Mouse (Mus musculus) A20 (cell line): Measurements from ENCODE around the gene Hmcn2.

Experiments used
- DNase-seq: peaks from one replicate; pipeline ENCODE4 v3.0.0-alpha.2; 2011; ENCODE audit warnings: low read depth, low spot score

Gene Hmcn2

DNA sequence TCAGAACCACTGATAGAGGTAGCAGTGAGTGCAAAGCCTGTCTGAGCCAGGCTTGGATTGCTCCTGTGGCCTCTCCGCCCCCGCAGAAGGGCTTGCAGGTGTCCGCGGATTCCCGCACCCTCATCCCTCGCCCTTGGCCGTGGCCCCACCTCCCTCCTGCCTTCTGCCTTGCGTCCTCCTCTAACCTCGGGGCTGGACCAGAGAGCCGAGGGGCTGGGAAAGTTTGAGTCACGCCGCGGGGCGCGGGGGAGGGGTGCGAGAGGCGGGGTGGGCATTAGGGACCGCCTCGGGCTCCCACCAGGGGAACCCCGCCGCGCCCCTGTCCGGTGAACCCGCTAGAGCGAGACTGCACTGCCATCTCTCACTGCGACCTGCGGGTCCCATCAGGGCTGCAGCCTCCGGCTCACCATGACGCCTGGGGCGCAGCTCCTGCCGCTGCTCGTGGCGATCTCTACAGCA lies at the start of gene Hmcn2:
TSS of gene Hmcn2 (plus strand) at position 409 of the 459 bp plus-strand sequence.
- DNase-seq: no peak

DNA sequence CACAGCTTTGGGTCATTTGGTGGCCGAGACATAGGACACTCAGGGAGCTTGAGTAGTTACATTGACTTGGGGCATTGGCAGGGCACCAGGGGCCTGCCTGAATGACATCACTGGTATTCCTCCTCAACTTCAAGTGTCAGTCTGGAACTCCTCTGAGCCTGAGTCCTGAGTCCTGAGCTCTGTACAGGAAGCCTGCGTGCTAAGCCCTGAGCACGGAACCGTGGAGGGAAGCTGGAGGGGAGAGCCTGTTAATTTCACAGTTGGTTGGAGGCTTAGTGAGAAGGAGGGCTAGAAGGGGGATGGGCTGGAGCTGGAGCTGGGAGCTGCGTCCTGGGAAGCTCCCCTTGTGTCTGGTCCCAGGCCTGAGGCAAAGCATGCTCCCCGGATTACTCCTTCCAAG lies 46.8 kb upstream of the Hmcn2 start:
- DNase-seq: no peak

DNA sequence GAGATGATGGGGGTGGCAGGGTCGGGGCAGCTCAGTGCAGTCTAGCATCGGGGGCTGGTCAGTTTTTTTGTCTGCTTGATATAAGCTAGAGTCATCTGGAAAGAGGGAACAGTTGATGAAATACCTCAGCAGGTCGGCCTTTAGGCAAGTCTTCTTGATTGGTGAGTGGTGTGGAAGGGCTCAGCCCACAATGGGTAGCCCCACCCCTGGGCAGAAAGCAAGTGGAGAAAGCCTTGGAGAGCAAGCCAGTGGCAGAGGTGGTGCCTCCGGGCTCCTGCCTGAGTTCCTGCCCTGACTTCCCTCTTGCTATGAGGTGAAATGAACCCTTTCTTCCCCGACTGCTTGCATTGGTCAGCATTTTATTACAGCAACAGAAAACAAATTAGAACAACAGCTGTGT lies 45.6 kb upstream of the Hmcn2 start:
- DNase-seq: no peak

DNA sequence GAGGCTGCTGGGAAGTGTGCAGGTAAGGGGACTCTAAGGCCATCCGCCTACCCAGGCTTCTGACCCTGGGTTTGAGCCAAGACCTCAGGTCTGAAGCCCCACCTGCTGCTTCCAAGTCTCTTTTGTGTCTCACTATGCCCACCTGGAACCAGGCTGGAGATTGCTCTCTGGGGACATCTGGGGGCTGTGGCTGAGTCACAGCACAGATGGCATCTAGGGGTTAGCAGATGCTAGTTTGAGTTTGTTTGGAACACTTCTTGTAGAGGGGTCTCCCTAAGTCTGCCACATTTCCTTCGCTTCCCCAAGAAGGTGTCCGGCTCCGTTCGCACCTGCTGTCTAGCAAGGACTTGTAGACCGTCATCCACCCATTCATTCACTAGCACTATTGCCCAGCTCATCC lies 45.0 kb upstream of the Hmcn2 start:
- no peak for DNase-seq

DNA sequence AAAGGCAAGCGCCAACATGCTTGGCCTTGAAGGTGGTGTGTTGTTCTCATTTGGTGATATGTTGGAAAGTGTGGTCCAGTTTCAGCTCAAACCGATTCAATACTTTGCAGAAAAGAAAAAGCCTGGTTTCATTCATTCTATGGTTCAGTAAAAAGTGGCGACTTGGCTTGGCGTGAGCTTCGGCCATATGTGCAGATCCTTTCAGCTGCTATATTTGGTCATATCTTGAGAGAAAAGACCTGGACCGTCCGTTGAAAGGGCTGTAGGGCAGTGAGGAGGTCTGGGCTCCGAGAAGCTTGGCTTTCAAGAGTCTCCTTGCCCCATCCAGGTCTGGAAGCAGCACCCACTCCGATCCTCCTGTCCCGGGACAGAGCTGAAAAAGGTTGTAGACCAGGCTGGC lies 44.4 kb upstream of the Hmcn2 start:
- DNase-seq: no peak

DNA sequence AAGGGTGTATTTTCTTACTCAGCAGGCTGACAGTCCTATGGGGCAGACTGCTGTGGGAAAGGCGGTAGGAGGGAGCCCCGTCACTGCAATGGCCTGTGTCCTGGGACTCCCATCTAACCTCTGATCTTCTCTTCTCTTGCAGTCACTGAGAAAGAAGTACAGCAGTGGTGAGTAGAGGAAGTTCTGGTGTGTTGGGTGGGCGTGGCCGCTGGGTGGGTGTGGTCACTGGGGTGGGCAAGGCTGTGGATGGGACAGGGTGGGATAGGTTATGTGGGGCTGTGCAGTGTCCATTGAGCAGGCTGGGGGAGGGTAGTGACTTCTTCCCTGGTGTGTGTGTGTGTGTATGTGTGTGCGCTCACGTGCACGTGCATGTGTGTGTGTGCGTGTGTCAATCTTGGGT lies 43.7 kb upstream of the Hmcn2 start:
- peak; percentile 19 for DNase-seq

DNA sequence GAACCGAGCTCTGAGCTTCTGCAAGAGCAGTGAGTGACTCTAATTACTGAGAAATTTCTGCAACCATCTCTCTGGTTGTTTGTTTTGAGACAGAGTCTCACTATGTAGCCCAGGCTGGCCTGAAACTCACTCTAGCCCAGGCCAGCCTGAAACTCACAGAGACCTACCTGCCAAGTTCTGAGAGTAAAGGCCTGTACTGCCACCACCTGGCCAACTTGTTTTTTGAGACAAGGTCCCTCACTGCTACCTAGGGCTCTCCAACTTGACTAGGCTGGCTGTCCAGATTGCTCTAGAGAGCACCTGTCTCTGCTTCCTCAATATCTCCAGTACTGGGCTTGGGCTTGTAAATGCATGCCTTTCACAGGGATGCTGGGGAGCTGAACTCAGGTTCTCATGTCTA lies 43.1 kb upstream of the Hmcn2 start:
- DNase-seq: peak; percentile 59

DNA sequence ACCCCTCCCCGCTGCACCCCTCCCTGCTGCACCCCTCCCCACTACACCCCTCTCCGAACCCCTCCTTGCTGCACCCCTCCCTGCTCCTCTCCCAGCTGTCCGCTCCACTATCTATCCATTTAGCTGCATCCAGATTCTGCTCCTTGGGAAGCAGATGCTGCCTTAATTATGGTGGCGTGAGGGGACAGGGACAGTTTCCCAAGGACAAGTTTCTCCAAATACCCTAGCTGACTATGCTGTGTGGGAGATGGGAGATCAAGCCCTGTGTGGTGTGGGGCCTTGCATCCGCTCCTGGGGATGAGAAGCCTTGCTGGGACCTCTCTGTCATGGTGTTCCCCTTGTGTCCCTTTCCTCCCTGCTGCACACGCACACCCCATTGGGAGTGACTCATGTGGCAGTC lies 39.2 kb upstream of the Hmcn2 start:
- DNase-seq: no peak

DNA sequence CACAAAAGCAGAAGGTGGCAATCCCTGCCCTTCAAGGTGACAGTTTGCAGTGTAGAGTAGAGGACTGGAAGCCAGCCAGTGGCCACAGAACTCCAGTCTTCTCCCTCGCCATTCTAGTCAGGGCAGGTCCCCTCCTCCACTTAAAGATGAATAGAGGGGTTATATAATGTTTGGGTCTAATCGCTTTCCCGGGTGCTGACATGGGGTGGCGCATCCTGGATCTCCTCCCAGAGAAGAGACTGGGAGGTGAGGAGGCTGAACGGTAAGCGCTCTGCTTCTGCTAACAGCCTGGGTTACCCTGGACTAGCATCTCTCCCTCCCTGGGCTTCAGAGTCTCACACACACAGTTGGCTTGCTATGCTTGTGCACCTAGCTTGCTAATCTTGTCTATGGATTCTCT lies 36.4 kb upstream of the Hmcn2 start:
- DNase-seq: no peak

DNA sequence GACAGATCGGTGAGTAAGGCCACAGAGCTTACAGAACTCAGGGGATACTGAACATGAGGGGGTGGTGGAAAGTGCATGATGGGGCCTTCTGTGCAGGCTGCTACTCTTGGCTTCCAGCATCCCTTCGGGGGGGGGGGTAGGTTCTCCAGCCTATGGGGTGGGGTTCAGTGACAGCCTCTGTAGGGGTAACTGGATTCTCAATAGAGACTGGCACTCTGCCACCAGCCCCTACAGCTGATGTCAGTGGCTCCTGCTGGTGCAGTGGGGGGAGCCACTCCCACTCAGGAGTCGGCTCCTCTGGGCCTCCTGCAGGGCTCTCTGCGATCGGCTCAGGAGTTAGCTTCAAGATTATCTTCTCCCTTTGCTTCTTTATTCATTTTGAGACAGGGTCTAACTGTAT lies 35.7 kb upstream of the Hmcn2 start:
- no peak for DNase-seq

DNA sequence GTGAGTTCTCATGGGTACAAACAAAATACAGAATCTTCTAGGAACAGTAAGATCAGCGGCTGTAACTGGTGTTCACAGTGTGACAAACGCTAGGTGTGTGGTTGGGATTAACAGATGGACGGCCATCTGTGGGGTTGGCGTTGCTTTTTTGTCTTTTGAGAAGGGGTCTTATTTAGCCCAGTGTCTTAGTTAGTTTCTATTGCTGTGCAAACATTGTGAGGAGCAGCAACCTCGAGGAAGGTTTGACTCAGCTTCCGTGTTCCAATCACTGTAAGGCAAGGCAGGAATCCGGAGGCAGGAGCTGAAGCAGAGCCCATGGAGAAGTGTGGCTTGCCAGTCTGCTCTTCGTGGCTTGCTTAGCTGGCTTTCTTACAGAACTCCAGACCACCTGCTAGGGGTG lies 33.1 kb upstream of the Hmcn2 start:
- no peak for DNase-seq

DNA sequence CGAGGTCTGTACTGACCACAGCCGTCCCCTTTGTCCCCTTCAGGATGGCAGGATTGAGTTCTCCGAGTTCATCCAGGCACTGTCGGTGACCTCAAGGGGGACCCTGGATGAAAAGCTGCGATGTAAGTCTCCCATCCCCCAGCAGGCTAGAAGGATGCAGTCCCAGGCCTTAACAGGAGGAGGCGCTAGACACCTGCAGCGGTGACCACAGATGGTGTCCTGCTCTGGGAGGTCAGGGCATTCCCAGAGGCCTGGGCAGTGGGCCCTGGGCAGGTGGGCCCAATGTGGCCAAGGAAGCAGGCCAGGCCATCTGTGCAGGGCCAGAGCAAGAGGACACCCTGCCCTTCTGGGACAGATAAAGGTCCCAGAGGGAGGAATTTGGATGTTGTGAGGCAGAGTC lies 31.9 kb upstream of the Hmcn2 start:
- peak; percentile 24 for DNase-seq

DNA sequence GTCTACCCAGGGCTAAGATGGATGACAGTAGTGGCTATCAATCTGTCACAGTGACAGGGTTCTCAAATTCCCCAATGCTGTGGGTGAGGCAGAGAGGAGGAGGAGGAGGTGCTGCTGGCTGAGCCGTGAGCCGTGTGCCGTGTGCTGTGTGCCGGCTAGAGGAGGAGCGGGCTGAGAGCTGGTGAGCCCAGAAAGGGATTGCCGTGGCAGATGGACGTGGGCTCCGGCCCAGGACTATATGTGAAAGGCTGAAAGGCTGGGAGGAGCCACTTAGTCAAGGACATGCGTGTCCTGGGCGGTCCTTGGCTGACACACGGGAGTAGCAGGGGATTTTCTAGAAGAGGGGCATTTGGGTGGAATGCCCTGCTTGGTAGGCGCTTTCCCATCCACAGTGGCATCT lies 31.3 kb upstream of the Hmcn2 start:
- no peak for DNase-seq

DNA sequence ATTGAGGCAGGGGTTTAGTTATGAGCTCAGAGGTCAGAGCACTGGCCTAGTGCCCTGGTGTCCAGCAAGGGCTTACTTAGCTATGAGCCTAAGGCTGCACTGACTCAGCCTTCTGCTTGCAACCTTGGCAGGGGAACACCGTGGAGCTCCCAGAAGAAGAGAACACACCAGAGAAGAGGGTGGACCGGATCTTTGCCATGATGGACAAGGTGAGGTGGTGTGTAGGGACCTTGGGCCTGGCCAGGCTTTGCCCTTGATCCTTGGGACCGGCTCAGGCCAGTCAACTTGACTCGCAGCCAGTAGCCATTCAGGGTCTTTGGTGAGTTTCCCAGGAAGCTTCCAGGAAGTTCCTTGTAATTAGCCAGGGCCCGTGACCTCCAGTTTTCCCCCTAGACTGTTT lies 29.7 kb upstream of the Hmcn2 start:
- DNase-seq: no peak

DNA sequence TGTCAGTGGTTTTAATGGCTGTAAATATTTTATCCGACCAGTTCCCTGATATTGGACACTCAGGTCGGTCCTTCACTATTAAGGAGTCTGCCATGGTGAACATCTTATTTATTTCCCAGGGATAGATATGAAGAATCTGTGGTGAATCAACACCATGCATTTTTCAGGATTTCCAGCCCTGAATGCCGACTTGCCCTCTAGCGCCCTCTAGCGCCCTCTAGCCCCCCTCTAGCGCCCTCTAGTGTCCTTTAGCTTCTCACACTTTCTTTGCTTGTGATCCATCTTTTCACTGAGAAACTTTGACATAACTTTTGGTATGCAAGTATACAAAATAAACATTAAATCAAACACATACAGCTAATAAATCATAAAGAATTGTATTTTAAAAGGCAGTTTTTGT lies 22.8 kb upstream of the Hmcn2 start:
- peak; percentile 56 for DNase-seq

DNA sequence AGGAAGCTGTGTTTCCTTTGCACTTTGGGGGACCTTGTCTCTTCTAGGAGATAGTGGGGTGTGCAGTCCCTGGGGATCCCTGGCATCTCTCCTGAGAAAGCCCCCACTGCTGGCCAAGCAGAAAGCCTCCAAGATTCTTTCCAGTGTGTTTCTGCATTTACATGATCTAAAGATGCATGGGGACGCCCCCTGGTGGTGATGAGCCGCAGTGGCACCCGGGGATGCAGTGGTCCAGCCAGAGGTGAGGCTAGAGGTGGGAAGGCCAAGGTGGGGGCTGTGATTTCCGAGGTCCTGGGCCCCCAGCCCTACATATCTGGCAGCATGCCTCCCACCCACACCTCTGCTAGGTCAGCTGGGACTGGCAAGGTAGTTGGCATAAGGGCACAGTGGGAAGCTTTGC lies 19.2 kb upstream of the Hmcn2 start:
- peak; percentile 65 for DNase-seq

DNA sequence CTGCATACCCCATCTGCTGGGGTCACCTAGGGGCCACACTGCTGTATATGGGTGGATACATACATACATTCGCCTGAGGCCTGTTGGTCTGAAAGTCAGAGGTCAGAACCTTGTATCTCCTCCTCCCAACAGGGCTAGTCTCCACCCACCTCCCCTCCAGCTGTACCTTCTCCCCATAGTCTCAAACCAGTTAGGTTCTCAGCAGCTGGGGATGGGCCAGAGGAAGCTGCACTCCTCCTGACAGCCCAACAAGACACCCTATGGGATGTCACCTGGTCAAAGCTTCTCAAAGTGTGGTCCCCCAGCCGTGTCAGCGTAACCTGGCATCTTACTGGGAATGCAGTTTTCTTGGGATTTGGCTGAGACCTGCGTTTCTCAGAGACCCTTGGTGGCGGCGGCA lies 17.8 kb upstream of the Hmcn2 start:
- DNase-seq: no peak

DNA sequence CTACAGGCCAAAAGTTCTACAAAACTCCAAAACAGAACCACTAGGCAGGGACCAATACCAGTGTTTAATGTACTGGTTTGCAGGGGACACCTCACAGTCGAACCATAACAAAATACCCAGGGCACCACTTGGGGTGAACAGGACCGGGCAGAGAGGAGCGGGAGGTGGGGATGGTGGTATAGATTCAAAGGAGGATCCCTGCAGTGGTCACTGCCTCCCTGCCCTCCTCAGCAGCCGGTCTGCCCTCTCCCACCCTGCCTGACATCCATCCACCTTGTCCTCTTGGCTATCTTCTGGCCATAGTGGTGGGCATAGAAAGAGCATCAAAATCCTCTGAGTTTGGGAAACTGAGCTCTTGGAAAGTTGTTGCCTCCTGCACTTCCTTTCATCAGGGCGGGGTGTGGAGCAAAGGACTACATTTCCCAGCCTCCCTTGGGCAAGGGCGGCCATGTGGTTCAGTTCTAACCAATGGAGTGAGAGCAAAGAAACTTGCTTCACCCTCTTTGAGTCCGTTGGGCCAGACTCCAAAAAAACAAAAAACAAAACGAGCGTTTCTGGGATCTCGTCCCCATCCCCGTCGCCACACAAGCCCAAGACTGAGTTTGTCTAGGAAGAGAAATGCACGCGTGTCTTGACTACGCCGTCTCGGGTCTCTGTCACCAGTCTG lies 16.5 kb upstream of the Hmcn2 start:
- peak; percentile 72 for DNase-seq

DNA sequence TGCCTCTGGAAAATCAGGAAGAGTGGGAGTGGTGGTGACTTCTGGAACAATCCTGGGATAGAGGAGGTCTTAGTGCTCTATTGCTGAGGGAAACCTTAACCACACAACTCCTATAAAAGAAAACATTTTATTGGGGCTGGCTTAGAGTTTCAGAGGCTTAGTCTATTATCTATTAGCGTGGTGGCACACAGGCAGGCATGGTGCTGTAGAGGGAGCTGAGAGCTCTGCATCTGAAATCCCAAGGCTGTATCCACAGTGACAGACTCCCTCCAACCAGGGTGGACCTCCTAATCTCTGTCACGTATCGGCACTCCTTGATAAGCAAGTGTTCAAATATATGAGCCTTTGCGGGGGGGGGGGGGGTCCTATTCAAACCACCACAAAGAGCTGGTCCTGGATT lies 15.4 kb upstream of the Hmcn2 start:
- DNase-seq: peak; percentile 2

DNA sequence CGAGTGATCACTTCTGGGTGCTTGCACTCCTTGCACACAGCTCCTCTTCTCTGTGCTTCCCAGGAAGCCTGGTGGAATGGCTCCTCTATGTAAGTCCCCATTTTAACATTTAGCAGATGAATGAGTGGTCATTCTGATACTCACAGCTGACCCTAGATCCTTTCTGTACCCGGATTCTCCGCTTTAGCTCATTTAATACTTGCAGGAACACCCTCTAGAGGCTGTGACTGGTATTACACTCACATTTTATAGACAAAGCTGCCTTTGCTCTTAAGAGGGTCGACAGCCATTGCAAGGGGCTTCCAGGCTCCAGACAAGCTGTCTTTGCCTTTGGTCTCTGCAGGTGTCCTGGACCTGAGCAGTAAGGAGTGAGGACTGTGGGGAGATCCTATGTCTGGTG lies 14.9 kb upstream of the Hmcn2 start:
- peak; percentile 68 for DNase-seq

DNA sequence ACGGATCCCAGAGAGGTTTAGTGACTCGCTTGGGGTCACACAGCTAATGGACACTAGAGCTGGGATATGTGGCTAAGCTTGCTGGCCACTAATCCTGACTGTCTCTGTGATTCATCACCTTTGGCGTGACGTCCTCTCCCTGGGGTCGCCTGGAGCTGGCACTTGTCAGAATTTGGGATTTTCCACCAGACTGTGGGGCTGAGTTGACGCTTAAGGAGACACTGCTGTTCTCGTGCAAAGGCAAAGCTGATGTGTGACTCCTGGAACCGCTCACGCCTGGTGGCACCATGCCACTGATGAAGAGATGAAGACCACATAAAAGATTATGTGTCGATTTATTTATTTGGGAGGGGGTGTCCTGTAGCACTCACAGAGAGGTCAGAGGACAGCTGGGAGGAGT lies 14.2 kb upstream of the Hmcn2 start:
- no peak for DNase-seq

DNA sequence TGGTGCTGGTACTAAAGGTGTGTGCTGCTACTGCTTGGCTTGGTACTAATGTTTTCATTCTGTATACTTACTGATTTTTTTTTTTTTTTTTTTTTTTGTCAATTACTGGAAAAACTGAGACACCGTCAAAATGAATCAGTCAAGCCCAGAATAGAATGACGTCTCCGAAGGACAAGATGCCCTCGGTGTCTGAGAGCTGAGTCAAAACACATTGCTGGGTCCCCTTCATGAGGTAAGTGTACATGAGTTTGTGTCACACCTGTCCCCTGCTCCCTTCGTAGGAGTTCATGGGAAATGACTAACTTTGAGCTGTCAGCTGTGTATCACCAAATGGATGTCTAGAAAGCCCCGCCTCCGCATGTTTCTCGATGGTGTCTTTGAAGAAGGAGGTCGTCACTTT lies 11.0 kb upstream of the Hmcn2 start:
- no peak for DNase-seq

DNA sequence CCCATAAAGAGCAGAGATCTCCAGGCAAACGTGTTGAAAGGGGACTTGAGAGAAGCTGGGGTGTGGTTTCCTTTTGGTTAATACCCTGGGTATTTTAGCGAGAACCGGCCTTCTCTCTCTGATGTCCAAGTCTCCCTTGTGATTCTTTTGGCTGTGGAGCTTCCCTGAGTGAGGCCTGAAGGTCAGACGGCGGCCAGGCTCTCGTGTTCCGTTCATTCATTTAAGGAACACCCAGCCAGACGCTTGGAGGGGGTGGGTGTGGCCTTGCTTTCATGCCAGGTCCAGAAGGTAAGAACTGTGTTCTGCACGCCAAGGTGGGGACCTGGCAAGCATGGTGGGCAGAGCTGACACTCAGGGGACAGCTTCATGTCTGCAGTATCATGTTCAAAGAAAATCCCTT lies 10.0 kb upstream of the Hmcn2 start:
- DNase-seq: no peak
